Comparison of ENCODE assay signal across 13 mouse cellular contexts in the genomic region with DNA sequence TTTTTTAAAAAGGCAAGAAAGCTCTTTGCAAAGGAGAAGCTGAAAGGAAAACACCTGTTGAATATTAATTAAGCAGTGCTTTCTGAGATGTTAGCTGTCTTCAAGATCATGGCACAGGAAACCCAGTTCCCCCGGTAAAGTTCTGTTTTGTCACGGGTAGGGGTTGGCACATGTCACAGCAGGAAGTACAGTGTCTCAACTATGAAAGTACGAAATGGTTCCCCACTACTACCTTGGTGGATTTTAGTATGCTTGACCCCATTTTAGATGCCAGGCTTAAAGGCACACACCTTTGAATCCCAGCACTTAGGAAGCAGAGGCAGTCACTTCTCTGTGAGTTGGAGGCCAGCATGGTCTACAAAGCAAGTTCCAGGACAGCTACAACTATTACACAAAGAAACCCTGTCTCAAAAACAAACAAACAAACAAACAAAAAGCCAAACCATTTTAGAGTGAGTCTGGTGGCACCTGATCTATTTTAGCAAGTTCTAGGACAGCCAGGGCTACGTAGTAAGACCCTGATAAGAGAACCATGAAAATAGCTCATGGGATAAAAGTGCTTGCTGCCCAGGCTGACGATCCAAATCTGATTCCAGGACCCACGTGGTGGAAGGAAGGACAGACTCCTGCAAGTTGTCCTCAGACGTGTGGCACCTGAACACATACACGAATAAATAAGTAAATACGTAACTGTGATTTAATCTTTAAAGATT. TPM values are rescaled to one million over a fixed set of nuclear protein-coding genes. Genes with fewer than 3 reads are reported as not detected.
DNase-seq lines count a peak whose midpoint lies in the region; ATAC-seq and TF ChIP-seq lines count a peak whose summit lies in the region.
"Had no signal": no experiment of that assay in that cellular context is flagged by ENCODE, and none has a peak within 500 bp of the region (broad histone marks: within the 10 kb centered on the region; RNA-seq: fewer than 3 reads in every experiment).

No protein-coding gene starts in this region.

- no peak for TF ChIP-seq CTCF in liver, adult 2 months (IDR thresholded peaks at IDR 0.05; ENCODE audit: low read depth, low read length)
- TF ChIP-seq CTCF in liver, postnatal 0 days (IDR thresholded peaks at IDR 0.05; ENCODE audit: low read depth) = no peak

- H3K27ac ChIP-seq in liver, adult 2 months (replicated peaks; ENCODE audit: insufficient read depth, low read depth, low read length) = peak overlapping the region; percentile 65
- peak overlapping the region; percentile 78 for H3K27ac ChIP-seq in brown adipose tissue, adult 24 weeks (replicated peaks; ENCODE audit: low read depth, low read length)
- H3K27ac ChIP-seq in liver, postnatal 0 days (ENCODE audit: low read depth) = peak overlapping the region; percentile 86
- H3K27ac ChIP-seq: embryonic facial prominence, embryonic 13.5 days; forebrain, embryonic 12.5 days; hindbrain, embryonic 15.5 days had no signal

- no peak for DNase-seq in liver, adult 2 months (ENCODE audit: extremely low read depth, low read depth, low spot score)
- DNase-seq in liver = no peak
- no peak for DNase-seq in liver, postnatal 0 days
- no peak for DNase-seq in urinary bladder, postnatal 14 days (ENCODE audit: low spot score)
- DNase-seq in ovary, adult 18-20 months (ENCODE audit: low spot score) = no peak
- DNase-seq: cerebellum, postnatal 10 days; lung, adult 18-20 months had no signal

- no peak overlapping the region for H3K4me3 ChIP-seq in liver, adult 2 months (ENCODE audit: insufficient read depth, low read depth, low read length)
- H3K4me3 ChIP-seq in brown adipose tissue, adult 24 weeks (ENCODE audit: insufficient read depth, low read depth, low read length) = no peak overlapping the region
- H3K4me3 ChIP-seq in liver, postnatal 0 days (ENCODE audit: low read depth, low read length) = no peak overlapping the region
- H3K4me3 ChIP-seq: embryonic facial prominence, embryonic 13.5 days; forebrain, embryonic 12.5 days; hindbrain, embryonic 15.5 days; megakaryocyte, embryonic 14.5 days had no signal

- H3K4me2 ChIP-seq in liver, postnatal 0 days (ENCODE audit: low read depth, low read length) = peak overlapping the region; percentile 58; the same call in 1 of the 2 replicates
- H3K4me2 ChIP-seq: embryonic facial prominence, embryonic 13.5 days; forebrain, embryonic 12.5 days; hindbrain, embryonic 15.5 days had no signal

- no peak for TF ChIP-seq POLR2A in liver, adult 2 months (IDR thresholded peaks at IDR 0.05; ENCODE audit: extremely low read depth, insufficient read depth, low read length)

- ATAC-seq in CD4-positive, CD25-positive, alpha-beta regulatory T cell, adult 4 months = peak; percentile 84
- no peak for ATAC-seq in liver, postnatal 0 days

- WGBS in liver, adult 2 months = 10% methylated on average over 9 of the region's 9 CpGs
- WGBS in liver, postnatal 0 days (ENCODE audit: insufficient replicate concordance) = 50% methylated on average over 9 of the region's 9 CpGs

- H3K79me2 ChIP-seq in liver, adult 2 months (ENCODE audit: control insufficient read depth, insufficient read depth, low read length) = peaks cover 18% of the 10 kb centered on the region; the same call in 1 of the 2 replicates

- H3K9me3 ChIP-seq in liver, postnatal 0 days (ENCODE audit: low read length) = no peaks in the 10 kb centered on the region
- H3K9me3 ChIP-seq: embryonic facial prominence, embryonic 13.5 days; forebrain, embryonic 12.5 days; hindbrain, embryonic 15.5 days; megakaryocyte, embryonic 14.5 days had no signal

- H3K27me3 ChIP-seq in liver, adult 2 months (ENCODE audit: control insufficient read depth, insufficient read depth, low read length) = no peaks in the 10 kb centered on the region
- H3K27me3 ChIP-seq in liver, postnatal 0 days (ENCODE audit: insufficient read depth, low read length) = no peaks in the 10 kb centered on the region
- H3K27me3 ChIP-seq: embryonic facial prominence, embryonic 13.5 days; forebrain, embryonic 12.5 days; hindbrain, embryonic 15.5 days had no signal

- peak overlapping the region; percentile 2 for H3K9ac ChIP-seq in liver, adult 2 months (ENCODE audit: low read depth, low read length)
- H3K9ac ChIP-seq in liver, postnatal 0 days (replicated peaks) = no peak overlapping the region
- H3K9ac ChIP-seq: embryonic facial prominence, embryonic 13.5 days; forebrain, embryonic 12.5 days; hindbrain, embryonic 15.5 days had no signal

- no peaks in the 10 kb centered on the region for H3K36me3 ChIP-seq in liver, adult 2 months (ENCODE audit: control insufficient read depth, insufficient read depth, low read length)
- H3K36me3 ChIP-seq in liver, postnatal 0 days (replicated peaks; ENCODE audit: insufficient read depth, low read length) = no peaks in the 10 kb centered on the region
- H3K36me3 ChIP-seq: embryonic facial prominence, embryonic 13.5 days; forebrain, embryonic 12.5 days; hindbrain, embryonic 15.5 days had no signal

- peaks cover 13% of the 10 kb centered on the region for H3K4me1 ChIP-seq in liver, adult 2 months (ENCODE audit: control insufficient read depth, insufficient read depth, low read length)
- peaks cover 7% of the 10 kb centered on the region for H3K4me1 ChIP-seq in brown adipose tissue, adult 24 weeks (ENCODE audit: control insufficient read depth, insufficient read depth, insufficient read length, low read length)
- H3K4me1 ChIP-seq in liver, postnatal 0 days (ENCODE audit: insufficient read depth) = peaks cover 15% of the 10 kb centered on the region

- TF ChIP-seq EP300 in liver, postnatal 0 days (IDR thresholded peaks at IDR 0.05; ENCODE audit: low read depth) = no peak

RNA-seq across cellular contexts. Expression of gene Galm, which starts 3.6 kb away (rescaled TPM):
- total RNA-seq in liver, adult 2 months (2014; rRNA removed) = 68.6 and 70.5 TPM in 2 replicates
- 81.2 and 98.5 TPM in 2 replicates for polyA plus RNA-seq in liver, adult 2 months (2012; rRNA removed)
- 10 to 100 TPM; 51.3 to 58.6 TPM for polyA plus RNA-seq in CD4-positive, CD25-positive, alpha-beta regulatory T cell, adult 4 months (2017; shearing (Covaris generic))
- 61.2 and 63.9 TPM in 2 replicates for polyA plus RNA-seq in brown adipose tissue, adult 24 weeks (2012; ENCODE audit: insufficient read depth, insufficient read length, missing spikeins)
- 47.0 and 47.8 TPM in 2 replicates for polyA plus RNA-seq in liver, postnatal 0 days (2015; fragmentation: Nextera tagmentation; extraction: Ambion mirVana)
